In the genomic region with DNA sequence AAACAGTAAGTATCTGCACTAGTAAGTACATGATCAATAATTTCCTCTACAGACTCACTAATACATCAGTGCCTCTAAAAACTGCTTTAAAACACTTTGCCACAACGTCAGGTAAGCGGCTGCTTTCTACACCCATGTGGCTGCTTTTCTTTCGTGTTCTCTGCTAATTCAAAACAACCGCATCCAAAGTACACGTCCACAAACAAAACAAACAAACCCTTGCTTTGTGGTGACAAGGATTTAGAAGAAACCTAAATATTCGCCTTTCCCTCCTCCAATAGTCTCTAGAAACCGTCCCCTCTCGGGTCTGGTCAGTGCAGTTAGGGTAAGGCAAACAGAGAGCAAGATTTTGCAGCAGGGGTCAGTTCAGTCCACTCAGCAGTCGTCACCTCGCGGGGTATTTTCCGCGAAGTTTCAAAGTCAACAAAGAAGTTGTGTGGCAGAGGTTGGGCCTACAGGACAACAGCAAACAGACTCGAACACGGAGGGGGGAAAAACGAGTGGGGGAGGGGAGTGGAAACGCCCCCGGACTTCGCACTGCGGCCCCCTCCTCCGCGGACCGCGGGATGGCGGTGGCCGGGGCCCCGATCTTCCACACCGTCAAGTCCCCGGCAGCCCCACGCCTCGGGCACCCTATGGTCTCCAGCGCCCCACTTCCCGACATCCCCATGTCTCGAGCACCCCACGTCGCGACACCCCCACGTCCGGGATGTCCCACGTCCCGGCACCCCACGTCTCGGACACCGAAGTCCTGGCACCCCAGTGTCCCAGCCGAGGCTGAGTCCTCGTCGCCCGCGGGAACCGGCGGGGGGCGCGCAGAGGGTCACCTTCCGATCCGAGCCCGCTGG, we compare ENCODE assay signal across 8 mouse cellular contexts. TPM values are rescaled to one million over a fixed set of nuclear protein-coding genes. Genes with fewer than 3 reads are reported as not detected.
DNase-seq lines count a peak whose midpoint lies in the region; ATAC-seq lines count a peak whose summit lies in the region.

No protein-coding gene starts in this region.

- peaks cover 18% of the 10 kb centered on the region for H3K36me3 ChIP-seq in embryonic facial prominence, embryonic 10.5 days (replicated peaks)
- peaks cover 7% of the 10 kb centered on the region for H3K36me3 ChIP-seq in heart, embryonic 13.5 days
- peaks cover 5% of the 10 kb centered on the region; the same call in 1 of the 2 replicates for H3K36me3 ChIP-seq in kidney, embryonic 15.5 days
- H3K36me3 ChIP-seq in lung, embryonic 16.5 days (ENCODE audit: control insufficient read depth, insufficient read depth, low read length), result no peaks in the 10 kb centered on the region

- no peaks in the 10 kb centered on the region for H3K27me3 ChIP-seq in embryonic facial prominence, embryonic 10.5 days (replicated peaks; ENCODE audit: low read depth, poor library complexity, severe bottlenecking)
- H3K27me3 ChIP-seq in heart, embryonic 13.5 days (replicated peaks), result no peaks in the 10 kb centered on the region
- H3K27me3 ChIP-seq in kidney, embryonic 15.5 days, result no peaks in the 10 kb centered on the region
- no peaks in the 10 kb centered on the region for H3K27me3 ChIP-seq in lung, embryonic 16.5 days (ENCODE audit: control insufficient read depth, insufficient read depth, low read depth, low read length)

- H3K9me3 ChIP-seq in embryonic facial prominence, embryonic 10.5 days, result no peaks in the 10 kb centered on the region
- H3K9me3 ChIP-seq in heart, embryonic 13.5 days, result no peaks in the 10 kb centered on the region
- no peaks in the 10 kb centered on the region for H3K9me3 ChIP-seq in kidney, embryonic 15.5 days (replicated peaks)
- no peaks in the 10 kb centered on the region for H3K9me3 ChIP-seq in lung, embryonic 16.5 days (ENCODE audit: control insufficient read depth, low read length)

- WGBS in embryonic facial prominence, embryonic 10.5 days, result under 1% methylated on average over 56 of the region's 56 CpGs
- WGBS in heart, embryonic 13.5 days, result under 1% methylated on average over 51 of the region's 56 CpGs
- WGBS in kidney, embryonic 15.5 days, result under 1% methylated on average over 49 of the region's 56 CpGs
- under 1% methylated on average over 56 of the region's 56 CpGs for WGBS in lung, embryonic 16.5 days

- H3K4me1 ChIP-seq in embryonic facial prominence, embryonic 10.5 days, result peaks cover 21% of the 10 kb centered on the region
- H3K4me1 ChIP-seq in heart, embryonic 13.5 days, result peaks cover 29% of the 10 kb centered on the region
- peaks cover 20% of the 10 kb centered on the region for H3K4me1 ChIP-seq in kidney, embryonic 15.5 days
- peaks cover 9% of the 10 kb centered on the region; the same call in 1 of the 2 replicates for H3K4me1 ChIP-seq in lung, embryonic 16.5 days (replicated peaks; ENCODE audit: control insufficient read depth, insufficient read depth, low read length)

- peak; percentile 40 for ATAC-seq in heart, embryonic 13.5 days (ENCODE audit: extremely low read depth, insufficient number of reproducible peaks, low FRiP score, low TSS enrichment)
- ATAC-seq in kidney, embryonic 15.5 days (replicated peaks; ENCODE audit: low FRiP score), result peak; percentile 71
- peak; percentile 63 for ATAC-seq in lung, embryonic 16.5 days (ENCODE audit: low read depth)

- peak overlapping the region; percentile 98 for H3K9ac ChIP-seq in heart, embryonic 13.5 days
- peak overlapping the region; percentile 92 for H3K9ac ChIP-seq in kidney, embryonic 15.5 days
- H3K9ac ChIP-seq in lung, embryonic 16.5 days (ENCODE audit: low read length), result peak overlapping the region; percentile 91

- peak overlapping the region; percentile 91 for H3K4me2 ChIP-seq in heart, embryonic 13.5 days
- peak overlapping the region; percentile 64 for H3K4me2 ChIP-seq in kidney, embryonic 15.5 days
- H3K4me2 ChIP-seq in lung, embryonic 16.5 days (ENCODE audit: low read depth, low read length), result peak overlapping the region; percentile 66

- peak overlapping the region; percentile 84 for H3K4me3 ChIP-seq in embryonic facial prominence, embryonic 10.5 days
- peak overlapping the region; percentile 95 for H3K4me3 ChIP-seq in heart, embryonic 13.5 days
- peak overlapping the region; percentile 92 for H3K4me3 ChIP-seq in kidney, embryonic 15.5 days (replicated peaks)
- H3K4me3 ChIP-seq in lung, embryonic 16.5 days (ENCODE audit: low read length), result peak overlapping the region; percentile 76

- DNase-seq in A20 (ENCODE audit: low read depth, low spot score), result peak; percentile 45
- peak; percentile 38 to 51 for DNase-seq in adrenal gland, adult 18-20 months (ENCODE audit: low spot score in 2 of 2)
- no peak for DNase-seq in embryonic facial prominence, embryonic 10.5 days (ENCODE audit: low spot score)
- DNase-seq in retina, postnatal 1 day, result peak; percentile 61
- DNase-seq in urinary bladder, postnatal 14 days (ENCODE audit: low spot score), result peak; percentile 38

- H3K27ac ChIP-seq in embryonic facial prominence, embryonic 10.5 days (replicated peaks), result peak overlapping the region; percentile 97
- peak overlapping the region; percentile 99 for H3K27ac ChIP-seq in heart, embryonic 13.5 days (replicated peaks)
- peak overlapping the region; percentile 94 for H3K27ac ChIP-seq in kidney, embryonic 15.5 days
- H3K27ac ChIP-seq in lung, embryonic 16.5 days (ENCODE audit: low read length), result peak overlapping the region; percentile 96

RNA-seq across cellular contexts. Expression of a gene that starts 0.8 kb away (rescaled TPM):
- total RNA-seq in adrenal gland, adult 18-20 months (2021), result 100 to 1,000 TPM in 1 of 2 experiments, 10 to 100 TPM in 1; 84.7 to 161 TPM
- 38.9 and 39.8 TPM in 2 replicates for polyA plus RNA-seq in embryonic facial prominence, embryonic 10.5 days (2016; fragmentation: Nextera tagmentation; extraction: Ambion mirVana)
- polyA plus RNA-seq in heart, embryonic 13.5 days (2015; fragmentation: Nextera tagmentation; extraction: Ambion mirVana), result 23.7 and 23.9 TPM in 2 replicates
- 31.5 and 32.6 TPM in 2 replicates for polyA plus RNA-seq in kidney, embryonic 15.5 days (2015; fragmentation: Nextera tagmentation; extraction: Ambion mirVana)
- polyA plus RNA-seq in lung, embryonic 16.5 days (2015; fragmentation: Nextera tagmentation; extraction: Ambion mirVana), result 28.2 and 29.4 TPM in 2 replicates

RNA-seq across cellular contexts. Expression of a gene that starts 35.2 kb away (rescaled TPM):
- 100 to 1,000 TPM in 1 of 2 experiments, 10 to 100 TPM in 1; 69.7 to 178 TPM for total RNA-seq in adrenal gland, adult 18-20 months (2021)
- 2.3 and 2.5 TPM in 2 replicates for polyA plus RNA-seq in embryonic facial prominence, embryonic 10.5 days (2016; fragmentation: Nextera tagmentation; extraction: Ambion mirVana)
- polyA plus RNA-seq in heart, embryonic 13.5 days (2015; fragmentation: Nextera tagmentation; extraction: Ambion mirVana), result 9.2 TPM in 2 replicates
- polyA plus RNA-seq in kidney, embryonic 15.5 days (2015; fragmentation: Nextera tagmentation; extraction: Ambion mirVana), result 13.6 and 14.6 TPM in 2 replicates
- 6.8 and 8.1 TPM in 2 replicates for polyA plus RNA-seq in lung, embryonic 16.5 days (2015; fragmentation: Nextera tagmentation; extraction: Ambion mirVana)
